Mouse (Mus musculus) forebrain, embryonic 15.5 days (tissue): ENCODE measurements around the gene Fam222a. TPM values are rescaled to one million over a fixed set of nuclear protein-coding genes. Genes with fewer than 3 reads are reported as not detected.

Experiments used
- ATAC-seq: fragments of 200-750 bp; cut with Nextera tagmentation; replicated peaks from 2 replicates; pipeline ENCODE4 v1.8.0; 2017; ENCODE audit warnings: mild to moderate bottlenecking, moderate TSS enrichment, moderate library complexity
- H3K27ac ChIP-seq: fragments of 300-500 bp; sonication (generic); replicated peaks from 2 replicates; pipeline ENCODE4 v1.5.1; 2015; ENCODE audit warnings: mild to moderate bottlenecking, inconsistent platforms
- H3K27me3 ChIP-seq: fragments of 300-500 bp; sonication (generic); 2 replicates; pipeline ENCODE4 v1.6.1; 2015; ENCODE audit warnings: inconsistent platforms
- H3K36me3 ChIP-seq: fragments of 300-500 bp; sonication (generic); 2 replicates; pipeline ENCODE4 v1.6.1; 2015; ENCODE audit warnings: mild to moderate bottlenecking, inconsistent platforms
- H3K4me1 ChIP-seq: fragments of 300-500 bp; sonication (generic); 2 replicates; pipeline ENCODE4 v1.6.1; 2015; ENCODE audit warnings: inconsistent platforms
- H3K4me2 ChIP-seq: fragments of 300-500 bp; sonication (generic); replicated peaks from 2 replicates; pipeline ENCODE4 v1.6.1; 2015; ENCODE audit warnings: mild to moderate bottlenecking, inconsistent platforms
- H3K4me3 ChIP-seq: fragments of 300-500 bp; sonication (generic); 2 replicates; pipeline ENCODE4 v1.5.1; 2015; ENCODE audit warnings: mild to moderate bottlenecking, inconsistent platforms
- H3K9ac ChIP-seq: fragments of 300-500 bp; sonication (generic); replicated peaks from 2 replicates; pipeline ENCODE4 v1.6.1; 2015; ENCODE audit warnings: mild to moderate bottlenecking, inconsistent platforms
- H3K9me3 ChIP-seq: fragments of 300-500 bp; sonication (generic); 2 replicates; pipeline ENCODE4 v1.6.1; 2016; ENCODE audit warnings: inconsistent platforms
- WGBS: fragments of 180-500 bp; shearing (Covaris S2); methylation state at CpG from one replicate; pipeline ENCODE4 v1.1.7; 2015; ENCODE audit warnings: mixed read lengths; 5-methylcytosine and 5-hydroxymethylcytosine counted together
- polyA plus RNA-seq: library from polyadenylated mRNA; unstranded; fragments of >200 nt; fragmentation: Nextera tagmentation; extraction: Ambion mirVana; gene quantifications from 2 replicates; pipeline ENCODE4 v1.2.1, GENCODE M21; 2015

Gene Fam222a
- polyA plus RNA-seq, 1 experiment from 2014 or later = 5.2 TPM

- Histone ChIP-seq H3K4me3 (no peak overlapping the region), H3K4me1 (no peaks in the 10 kb centered on the region), H3K9me3 (no peaks in the 10 kb centered on the region), H3K27ac (no peak overlapping the region), H3K9ac (no peak overlapping the region), H3K27me3 (no peaks in the 10 kb centered on the region), H3K4me2 (no peak overlapping the region), H3K36me3 (no peaks in the 10 kb centered on the region)
- WGBS = 26% methylated on average over 8 of the region's 8 CpGs
- ATAC-seq = no peak
These were observed 51.0 kb downstream of the Fam222a start for GRCm38 (mm10) chr5:114618851-114619250.

GRCm38 (mm10) chr5:114620305-114620704 lies 52.5 kb downstream of the Fam222a start:
- H3K27me3 ChIP-seq = no peaks in the 10 kb centered on the region

GRCm38 (mm10) chr5:114625590-114625989 lies 57.8 kb downstream of the Fam222a start:
- 19% methylated on average over 3 of the region's 3 CpGs for WGBS
- H3K27ac ChIP-seq = no peak overlapping the region
- no peaks in the 10 kb centered on the region for H3K9me3 ChIP-seq
- no peaks in the 10 kb centered on the region for H3K27me3 ChIP-seq
- no peaks in the 10 kb centered on the region for H3K4me1 ChIP-seq
- H3K4me3 ChIP-seq = no peak overlapping the region
- H3K4me2 ChIP-seq = no peak overlapping the region
- no peak for ATAC-seq
- H3K9ac ChIP-seq = no peak overlapping the region
- no peaks in the 10 kb centered on the region for H3K36me3 ChIP-seq

More at GRCm38 (mm10) chr5:114620305-114620704, 52.5 kb downstream of the Fam222a start:
- H3K9me3 ChIP-seq = no peaks in the 10 kb centered on the region
- H3K27ac ChIP-seq = no peak overlapping the region
- H3K4me3 ChIP-seq = no peak overlapping the region
- H3K4me2 ChIP-seq = no peak overlapping the region
- 38% methylated on average over 6 of the region's 6 CpGs for whole genome bisulfite sequencing
- no peak overlapping the region for H3K9ac ChIP-seq
- no peaks in the 10 kb centered on the region for H3K36me3 ChIP-seq
- no peak for ATAC-seq
- no peaks in the 10 kb centered on the region for H3K4me1 ChIP-seq

GRCm38 (mm10) chr5:114631336-114631735 lies 63.5 kb downstream of the Fam222a start:
- Histone ChIP-seq H3K4me3 (no peak overlapping the region), H3K4me2 (no peak overlapping the region), H3K36me3 (no peaks in the 10 kb centered on the region), H3K27me3 (no peaks in the 10 kb centered on the region), H3K4me1 (no peaks in the 10 kb centered on the region), H3K27ac (no peak overlapping the region), H3K9me3 (no peaks in the 10 kb centered on the region), H3K9ac (no peak overlapping the region)
- WGBS = 54% methylated on average over 2 of the region's 2 CpGs
- ATAC-seq = no peak

GRCm38 (mm10) chr5:114636091-114636490 lies 68.3 kb downstream of the Fam222a start:
- H3K4me3 ChIP-seq = no peak overlapping the region
- 83% methylated on average over 25 of the region's 25 CpGs for WGBS
- H3K9ac ChIP-seq = no peak overlapping the region
- H3K4me1 ChIP-seq = peaks cover 6% of the 10 kb centered on the region
- no peaks in the 10 kb centered on the region for H3K36me3 ChIP-seq
- ATAC-seq = no peak
- H3K9me3 ChIP-seq = no peaks in the 10 kb centered on the region
- peaks cover 9% of the 10 kb centered on the region; the same call in 1 of the 2 replicates for H3K27me3 ChIP-seq
- H3K4me2 ChIP-seq = no peak overlapping the region
- H3K27ac ChIP-seq = no peak overlapping the region

- H3K27ac ChIP-seq = no peak overlapping the region
- no peak overlapping the region for H3K9ac ChIP-seq
- peaks cover 9% of the 10 kb centered on the region; the same call in 1 of the 2 replicates for H3K27me3 ChIP-seq
- peak overlapping the region; percentile 34 for H3K4me2 ChIP-seq
- no peak overlapping the region for H3K4me3 ChIP-seq
- 15% methylated on average over 22 of the region's 22 CpGs for WGBS
- ATAC-seq = peak; percentile 60
- no peaks in the 10 kb centered on the region for H3K9me3 ChIP-seq
- no peaks in the 10 kb centered on the region for H3K36me3 ChIP-seq
- H3K4me1 ChIP-seq = peaks cover 6% of the 10 kb centered on the region
These were observed 71.2 kb downstream of the Fam222a start for GRCm38 (mm10) chr5:114638769-114639644.

- WGBS = 36% methylated on average over 7 of the region's 7 CpGs
- Histone ChIP-seq H3K36me3 (no peaks in the 10 kb centered on the region), H3K4me2 (peak overlapping the region; percentile 34), H3K27me3 (peaks cover 9% of the 10 kb centered on the region; the same call in 1 of the 2 replicates), H3K9me3 (no peaks in the 10 kb centered on the region), H3K9ac (no peak overlapping the region), H3K4me3 (no peak overlapping the region), H3K4me1 (peaks cover 6% of the 10 kb centered on the region), H3K27ac (no peak overlapping the region)
- 0 out of 2 replicates have a peak, but pooled peaks have one; percentile 19 for ATAC-seq
These were observed 71.8 kb downstream of the Fam222a start for GRCm38 (mm10) chr5:114639645-114639957.

- Histone ChIP-seq H3K9me3 (no peaks in the 10 kb centered on the region), H3K4me2 (no peak overlapping the region), H3K9ac (no peak overlapping the region), H3K27me3 (peaks cover 9% of the 10 kb centered on the region; the same call in 1 of the 2 replicates), H3K27ac (no peak overlapping the region), H3K4me1 (peaks cover 6% of the 10 kb centered on the region), H3K36me3 (no peaks in the 10 kb centered on the region), H3K4me3 (no peak overlapping the region)
- 61% methylated on average over 10 of the region's 10 CpGs for WGBS
- no peak for ATAC-seq
These were observed 73.0 kb downstream of the Fam222a start for GRCm38 (mm10) chr5:114640809-114641208.

- 59% methylated on average over 6 of the region's 6 CpGs for WGBS
- no peak overlapping the region for H3K4me3 ChIP-seq
- no peak overlapping the region for H3K9ac ChIP-seq
- H3K4me1 ChIP-seq = peaks cover 15% of the 10 kb centered on the region
- H3K4me2 ChIP-seq = no peak overlapping the region
- no peaks in the 10 kb centered on the region for H3K9me3 ChIP-seq
- no peak for ATAC-seq
- H3K36me3 ChIP-seq = no peaks in the 10 kb centered on the region
- no peak overlapping the region for H3K27ac ChIP-seq
- 0 out of 2 replicates have a peak, but pooled peaks cover 3% of the 10 kb centered on the region for H3K27me3 ChIP-seq
These were observed 77.1 kb downstream of the Fam222a start for GRCm38 (mm10) chr5:114644918-114645317.

GRCm38 (mm10) chr5:114645916-114646315 lies 78.1 kb downstream of the Fam222a start:
- WGBS = 75% methylated on average over 5 of the region's 5 CpGs

GRCm38 (mm10) chr5:114647211-114647974 lies 79.6 kb downstream of the Fam222a start:
- Histone ChIP-seq H3K36me3 (no peaks in the 10 kb centered on the region), H3K4me1 (peaks cover 15% of the 10 kb centered on the region), H3K27ac (no peak overlapping the region), H3K27me3 (peaks cover 3% of the 10 kb centered on the region; the same call in 1 of the 2 replicates), H3K4me3 (peak overlapping the region; percentile 31), H3K9me3 (no peaks in the 10 kb centered on the region), H3K9ac (peak overlapping the region; percentile 20), H3K4me2 (peak overlapping the region; percentile 58)
- peak; percentile 62 for ATAC-seq
- 1% methylated on average over 27 of the region's 27 CpGs for WGBS

More at GRCm38 (mm10) chr5:114645916-114646315, 78.1 kb downstream of the Fam222a start:
- ATAC-seq = no peak
- H3K4me2 ChIP-seq = no peak overlapping the region
- no peaks in the 10 kb centered on the region for H3K36me3 ChIP-seq
- H3K4me1 ChIP-seq = peaks cover 15% of the 10 kb centered on the region
- H3K9ac ChIP-seq = no peak overlapping the region
- peaks cover 3% of the 10 kb centered on the region; the same call in 1 of the 2 replicates for H3K27me3 ChIP-seq
- no peak overlapping the region for H3K27ac ChIP-seq
- H3K9me3 ChIP-seq = no peaks in the 10 kb centered on the region
- H3K4me3 ChIP-seq = no peak overlapping the region

GRCm38 (mm10) chr5:114648728-114649311 lies 81.0 kb downstream of the Fam222a start:
- Histone ChIP-seq H3K9ac (no peak overlapping the region), H3K27ac (no peak overlapping the region), H3K4me3 (no peak overlapping the region), H3K4me1 (peaks cover 15% of the 10 kb centered on the region), H3K27me3 (peaks cover 3% of the 10 kb centered on the region; the same call in 1 of the 2 replicates), H3K4me2 (no peak overlapping the region), H3K36me3 (no peaks in the 10 kb centered on the region), H3K9me3 (no peaks in the 10 kb centered on the region)
- ATAC-seq = no peak
- 60% methylated on average over 11 of the region's 11 CpGs for WGBS
